Mouse (Mus musculus) kidney, postnatal 14 days (tissue): ENCODE measurements around the gene Coro1c.

Experiments
- DNase-seq: peaks from one replicate; pipeline ENCODE4 v3.0.0; 2022; ENCODE audit warnings: mixed read lengths

The Coro1c gene

DNA sequence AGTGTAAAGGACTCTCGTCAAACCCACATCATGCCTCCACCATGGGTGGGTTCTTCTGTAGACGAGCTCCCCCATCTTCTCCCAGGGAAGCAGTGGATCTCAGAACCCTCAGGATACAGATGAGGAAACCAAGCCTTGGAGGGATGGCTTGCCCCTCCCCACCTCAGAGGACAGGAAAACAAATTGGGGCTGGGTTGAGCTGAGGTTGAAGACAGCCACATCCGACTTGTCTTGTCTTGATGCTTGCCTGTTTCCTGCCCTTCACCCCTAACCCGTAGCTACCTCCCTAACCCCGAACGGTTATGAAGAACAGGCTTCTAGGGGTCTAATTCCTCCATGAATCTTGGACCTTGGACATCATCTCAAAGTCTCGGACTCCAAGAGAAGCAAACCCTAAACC is 83.0 kb downstream of the Coro1c start:
- no peak for DNase-seq

DNA sequence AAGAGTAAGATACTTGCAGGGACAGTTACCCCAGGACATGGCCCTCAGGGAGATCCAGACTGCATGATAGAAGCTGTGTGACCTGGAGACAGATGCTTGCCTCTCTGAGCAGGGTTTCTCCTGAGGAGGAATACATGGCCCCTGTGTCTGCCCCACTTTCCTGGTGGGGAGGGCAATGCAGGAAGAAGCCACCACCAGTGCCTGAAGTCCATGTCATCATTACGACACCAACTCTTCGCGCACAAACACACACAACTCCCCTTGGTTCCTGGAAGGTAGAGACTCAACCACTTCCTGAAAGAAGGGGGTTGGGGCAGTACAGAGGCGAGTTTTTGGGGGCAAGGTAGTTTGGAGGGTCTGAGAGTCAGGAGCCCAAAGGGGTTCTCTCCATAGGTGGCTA is 84.3 kb downstream of the Coro1c start:
- no peak for DNase-seq

GRCm38 (mm10) chr5:113818572-113818971 is 90.0 kb downstream of the Coro1c start:
- DNase-seq: no peak

DNA sequence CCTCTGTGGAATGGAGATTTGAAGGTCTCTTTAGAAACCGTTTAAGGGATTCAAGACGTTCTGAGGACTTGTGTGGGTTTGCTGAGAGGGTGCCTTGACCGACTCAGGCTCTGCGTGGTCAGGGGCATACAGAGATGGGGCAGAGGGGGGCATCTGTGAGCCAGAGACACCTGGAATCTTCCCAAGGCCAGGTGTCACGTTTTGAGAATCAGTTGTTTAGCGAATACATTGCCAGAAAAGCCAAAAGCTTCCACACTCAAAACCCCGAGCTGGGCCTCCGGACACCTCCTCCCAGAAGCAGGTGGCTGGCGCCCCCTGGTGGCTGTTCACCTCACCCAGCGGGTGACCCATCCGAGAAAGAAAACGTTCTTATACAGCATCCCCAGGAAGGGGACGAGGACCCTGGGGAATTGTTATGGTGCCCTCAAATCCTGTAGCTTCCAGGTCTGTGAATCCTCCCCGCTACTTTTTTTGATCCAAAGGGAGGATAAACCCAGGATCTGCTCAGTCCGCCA is 92.9 kb downstream of the Coro1c start:
- DNase-seq: peak; percentile 72

- no peak for DNase-seq
Observed at GRCm38 (mm10) chr5:113815041-113815389, 93.5 kb downstream of the Coro1c start.

- DNase-seq: no peak
Observed at GRCm38 (mm10) chr5:113814111-113815040, 94.2 kb downstream of the Coro1c start.

DNA sequence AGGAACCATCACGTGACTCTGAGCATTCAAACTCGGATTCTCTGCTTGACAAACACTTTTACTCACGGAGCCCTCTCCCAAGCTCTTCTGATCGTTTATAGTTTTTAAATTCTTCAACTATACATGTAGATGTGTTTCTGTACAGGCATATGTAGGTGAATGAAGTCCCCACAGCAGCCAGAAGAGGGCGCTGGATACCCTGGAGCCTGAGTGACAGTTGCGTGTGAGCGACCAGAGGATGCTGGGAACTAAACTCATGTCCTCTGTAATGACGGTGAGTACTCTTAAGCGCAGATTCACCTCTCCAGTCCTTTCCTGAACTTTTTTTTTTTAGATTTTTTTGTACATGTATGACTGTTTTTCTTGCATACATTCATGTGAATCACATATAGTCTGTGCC is 95.0 kb downstream of the Coro1c start:
- no peak for DNase-seq

DNA sequence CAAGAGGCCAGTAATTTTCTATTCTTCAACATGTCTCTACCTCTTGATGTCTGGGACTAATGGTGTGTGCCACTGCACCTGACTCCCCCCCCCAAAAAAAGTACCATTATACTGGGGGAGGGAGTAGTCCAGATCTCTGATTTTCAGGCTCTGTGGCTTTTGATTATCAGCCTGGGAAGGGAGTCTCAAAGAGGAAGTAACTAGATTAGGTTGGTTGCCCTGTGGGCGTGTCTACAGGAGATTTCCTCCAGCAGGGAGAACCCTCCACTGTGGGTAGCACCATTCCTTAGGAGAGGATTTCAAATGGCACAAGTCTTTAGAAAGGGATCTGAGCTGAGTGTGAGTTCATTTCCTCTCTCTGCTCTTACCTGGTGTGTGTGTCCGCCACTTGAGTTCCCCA is 95.9 kb downstream of the Coro1c start:
- DNase-seq: no peak

- DNase-seq: peak; percentile 49
Observed at GRCm38 (mm10) chr5:113811824-113812420, 96.6 kb downstream of the Coro1c start.

DNA sequence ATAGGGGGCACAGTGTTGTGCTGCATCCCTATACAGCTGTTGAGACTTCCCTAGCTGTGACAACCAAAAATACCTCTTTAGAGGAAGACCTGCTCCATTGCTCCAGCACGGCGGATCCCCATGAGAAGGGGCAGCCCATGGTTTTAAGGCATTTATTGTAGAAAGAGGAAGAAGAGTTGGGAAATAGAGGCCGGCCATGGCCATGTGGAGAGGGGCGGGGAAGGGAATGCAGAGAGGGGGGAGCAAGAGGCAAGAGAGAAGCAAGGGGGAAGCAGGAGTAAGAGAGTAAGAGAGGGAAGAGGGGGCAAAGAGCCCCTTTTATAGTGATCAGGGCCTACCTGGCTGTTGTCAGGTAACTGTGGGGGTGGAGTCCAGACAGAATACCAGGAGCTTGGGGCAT is 98.4 kb downstream of the Coro1c start:
- no peak for DNase-seq

- no peak for DNase-seq
Observed at GRCm38 (mm10) chr5:113808177-113808576, 100.4 kb downstream of the Coro1c start.

DNA sequence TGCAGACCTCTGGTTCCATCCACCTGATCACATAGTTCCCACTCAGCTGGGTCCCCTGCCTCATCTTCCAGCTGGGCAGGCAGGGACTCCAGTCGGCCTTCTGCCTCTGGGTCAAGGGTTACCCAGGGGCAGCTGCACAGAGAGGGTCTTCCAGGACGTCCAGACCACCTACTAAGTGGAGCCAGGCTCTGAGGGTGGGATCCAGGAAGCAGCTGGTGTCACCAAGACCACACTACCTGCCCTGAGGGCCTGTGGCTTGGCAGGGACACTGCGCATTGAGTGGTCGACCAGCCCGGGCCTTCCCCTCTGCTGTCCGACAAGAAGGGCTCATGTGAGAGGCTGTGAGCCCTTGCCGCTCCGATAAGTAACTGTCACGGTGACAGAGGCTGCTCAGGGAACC is 100.8 kb downstream of the Coro1c start:
- no peak for DNase-seq

DNA sequence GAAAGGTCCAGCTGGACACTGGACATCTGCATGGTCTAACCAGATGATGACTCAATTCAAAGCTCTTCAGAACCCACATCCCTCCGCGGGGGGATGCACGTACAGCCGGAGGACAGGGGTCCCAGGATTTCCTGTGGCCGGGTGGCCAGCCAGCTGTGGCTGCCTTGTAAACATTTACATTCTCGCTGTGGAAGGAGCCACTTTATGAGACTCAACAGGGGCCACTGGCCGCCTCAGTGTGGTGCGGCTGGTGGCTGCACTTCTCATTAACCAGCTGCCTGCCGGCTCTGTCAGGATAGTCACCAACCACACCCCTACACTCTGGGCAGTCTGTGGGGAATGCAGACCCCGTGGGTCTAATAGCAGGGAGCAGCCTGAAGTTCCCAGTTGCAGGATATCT is 102.1 kb downstream of the Coro1c start:
- no peak for DNase-seq

- no peak for DNase-seq
Observed at GRCm38 (mm10) chr5:113805301-113805700, 103.3 kb downstream of the Coro1c start.

DNA sequence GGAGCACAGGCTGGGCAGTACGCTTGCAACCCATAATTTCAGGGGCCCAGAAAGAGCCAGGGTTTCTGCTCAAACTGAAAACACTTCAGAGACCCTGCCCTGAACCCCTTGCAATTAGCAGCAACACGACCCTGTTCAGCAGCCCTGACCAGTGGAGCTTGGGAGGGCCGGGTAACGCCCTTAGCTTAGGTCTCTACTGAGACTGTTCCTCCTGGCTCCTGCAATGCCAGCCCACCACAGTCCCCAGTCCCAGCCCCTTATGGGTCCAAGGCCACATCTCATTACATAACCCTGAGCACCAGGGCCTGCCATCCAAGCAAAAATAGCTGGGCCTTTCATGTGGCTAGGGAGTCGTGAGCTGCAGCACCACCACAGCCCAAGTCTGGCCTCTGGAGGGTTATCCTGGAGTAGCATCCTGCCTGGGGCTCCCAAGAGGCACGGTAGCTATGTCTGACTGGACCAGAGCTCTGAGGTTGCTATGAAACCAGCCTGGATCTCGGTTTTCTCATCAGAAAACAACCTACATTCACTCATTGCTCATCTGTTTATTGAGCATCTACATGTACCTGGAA is 104.1 kb downstream of the Coro1c start:
- DNase-seq: no peak

DNA sequence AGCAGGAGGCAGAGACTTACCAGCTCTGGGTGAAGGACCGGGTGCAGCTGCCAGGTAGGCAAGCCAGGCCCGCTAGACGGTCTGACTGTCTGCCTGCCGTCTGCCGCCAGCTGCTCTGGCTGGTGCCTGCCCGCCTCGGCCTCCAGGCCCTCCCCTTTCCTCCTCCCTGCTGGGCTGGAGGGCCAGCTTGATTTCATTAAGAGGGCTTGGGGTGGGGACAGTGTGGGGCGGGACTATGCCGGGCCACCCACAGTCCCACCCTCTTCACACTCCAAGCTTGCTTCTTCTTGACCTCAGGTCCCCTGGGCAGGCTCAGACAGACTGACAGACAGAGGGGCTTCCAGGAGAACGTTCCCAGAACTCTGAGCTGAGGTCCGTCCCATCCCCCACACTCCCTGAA is 108.3 kb downstream of the Coro1c start, which contains the start of gene Tmem119:
Tmem119 (minus strand) TSS at position 237 of the 400 bp plus-strand sequence.
- peak; percentile 76 for DNase-seq

- no peak for DNase-seq
Observed at GRCm38 (mm10) chr5:113799691-113800090, 108.9 kb downstream of the Coro1c start.

GRCm38 (mm10) chr5:113798525-113798924 is 110.0 kb downstream of the Coro1c start:
- DNase-seq: no peak

DNA sequence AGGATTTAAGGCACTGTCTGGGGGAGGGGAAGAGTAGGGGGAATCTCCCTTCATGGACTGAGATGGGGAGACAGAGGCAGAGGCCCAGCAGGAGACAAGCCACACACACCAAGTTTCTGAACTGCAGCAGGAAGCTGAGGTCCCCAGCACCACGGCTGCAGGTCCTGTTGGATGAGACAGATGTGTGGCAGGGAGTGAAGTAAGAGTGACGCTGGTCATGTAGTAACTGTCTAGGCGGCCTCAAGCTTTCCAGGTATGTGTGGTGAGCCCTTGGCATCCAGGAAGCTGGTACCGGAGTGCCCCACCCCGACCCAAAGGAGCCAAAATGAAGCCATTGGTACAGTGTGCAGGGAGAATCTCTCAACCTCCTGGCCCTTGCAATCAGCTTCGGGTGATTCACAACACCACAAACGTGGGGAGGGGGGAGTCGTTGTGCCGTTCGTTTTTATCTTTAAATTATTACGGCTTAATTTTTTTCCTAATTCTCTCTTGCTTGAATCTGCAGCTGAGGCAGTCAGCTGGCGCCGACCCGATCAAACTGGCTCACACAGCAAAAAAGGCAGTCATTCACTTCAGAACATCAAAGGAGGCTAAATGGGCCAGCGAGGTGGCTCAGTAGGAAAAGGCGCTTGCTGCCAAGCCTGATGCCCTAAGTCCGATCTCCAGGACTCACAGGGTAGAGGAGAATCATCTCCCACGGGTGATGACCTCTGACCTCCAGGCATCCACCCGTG is 111.2 kb downstream of the Coro1c start:
- no peak for DNase-seq

DNA sequence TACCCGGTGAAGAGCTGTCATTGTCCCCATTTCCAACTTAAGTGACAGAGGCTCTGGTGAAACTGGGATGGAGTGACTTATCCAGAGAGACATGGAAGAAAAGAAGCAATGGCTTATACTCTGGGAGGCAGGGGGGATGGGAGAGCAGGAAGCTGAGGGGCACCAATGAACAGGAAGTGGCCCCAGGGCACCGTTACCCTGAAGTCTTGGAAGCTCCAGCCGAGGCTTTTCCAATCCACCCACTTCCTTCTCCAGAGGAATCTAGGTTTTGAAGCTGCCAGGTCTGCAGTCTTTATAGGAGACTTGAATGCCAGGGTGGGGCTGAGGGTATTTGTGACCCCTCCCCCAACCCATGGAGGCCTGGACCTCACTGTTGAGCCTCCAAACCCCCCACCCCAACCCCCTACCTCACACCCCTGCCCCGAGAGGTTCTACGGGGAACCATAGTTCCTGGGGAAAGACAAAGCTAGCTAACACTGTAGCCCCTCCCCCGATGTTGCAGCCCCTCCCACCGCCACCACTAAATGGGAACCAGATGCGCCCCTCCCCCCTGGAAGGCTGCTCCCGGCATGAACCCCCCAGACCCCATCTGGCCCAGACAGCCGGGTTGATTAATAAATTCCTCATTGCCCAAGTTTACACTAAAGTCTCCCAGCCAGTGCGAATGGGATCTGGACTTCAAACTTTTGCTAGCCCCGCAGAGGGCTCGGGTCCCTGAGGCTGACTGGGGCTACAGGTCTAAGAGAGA is 112.0 kb downstream of the Coro1c start:
- peak; percentile 52 for DNase-seq
